Mouse (Mus musculus): ENCODE measurements at regions not wholly inside any gene's neighbourhood (a gene's known extent, or its start where the extent isn't known, plus 50 kb on each side); places are given as distances from the start of the nearest gene placed in this dataset.

- DNase-seq (ENCODE audit: low spot score) = no peak
Measured at GRCm38 (mm10) chr3:149498765-149499164, 508.4 kb upstream of the Adgrl2 start.

GRCm38 (mm10) chr3:149496829-149497471, 506.6 kb upstream of the Adgrl2 start:
- no peak for DNase-seq (ENCODE audit: low spot score)

DNA sequence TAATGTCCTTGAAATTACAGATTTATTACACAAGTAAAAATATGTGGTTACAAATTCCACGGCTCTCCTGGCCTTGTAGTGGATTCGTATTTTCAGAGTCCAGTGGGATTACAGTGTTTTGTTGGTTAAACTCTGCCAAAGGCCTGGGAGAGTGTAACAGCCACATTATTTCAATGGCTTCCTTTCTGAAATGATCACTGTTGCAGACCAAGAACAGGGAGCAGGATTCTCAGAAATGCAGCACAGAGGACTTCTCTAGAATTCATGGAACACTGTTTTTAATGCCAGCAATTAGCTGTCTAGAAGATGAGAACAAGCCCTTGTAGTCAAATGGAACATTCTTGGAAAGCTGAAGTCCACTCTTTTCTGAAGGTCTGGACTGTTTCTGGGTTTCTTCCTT, 505.8 kb upstream of the Adgrl2 start:
- no peak for DNase-seq (ENCODE audit: low spot score)

GRCm38 (mm10) chr3:149488147-149488546, 497.8 kb upstream of the Adgrl2 start:
- DNase-seq (ENCODE audit: low spot score) = no peak

- no peak for DNase-seq (ENCODE audit: low spot score)
Measured at GRCm38 (mm10) chr3:149485406-149485805, 495.1 kb upstream of the Adgrl2 start.

DNA sequence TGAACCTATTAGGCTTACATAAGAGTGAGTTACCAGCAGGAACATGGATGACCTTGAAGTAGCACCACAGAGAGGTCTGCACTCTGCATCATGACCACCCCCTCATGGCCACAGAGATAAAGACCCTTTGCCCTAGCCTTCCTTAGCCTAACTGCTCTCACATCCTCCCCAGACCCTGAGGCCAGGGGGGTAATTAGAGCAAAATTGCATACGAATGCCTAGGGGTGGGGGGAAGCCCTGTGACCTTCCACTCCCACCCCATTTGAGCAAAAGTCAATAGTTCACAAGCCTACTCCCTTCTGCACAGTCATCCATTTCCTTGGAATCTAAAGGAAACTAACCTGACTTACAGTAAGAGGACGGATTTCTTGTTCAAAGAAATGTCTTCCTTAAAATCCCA, 494.0 kb upstream of the Adgrl2 start:
- no peak for DNase-seq (ENCODE audit: low spot score)

DNA sequence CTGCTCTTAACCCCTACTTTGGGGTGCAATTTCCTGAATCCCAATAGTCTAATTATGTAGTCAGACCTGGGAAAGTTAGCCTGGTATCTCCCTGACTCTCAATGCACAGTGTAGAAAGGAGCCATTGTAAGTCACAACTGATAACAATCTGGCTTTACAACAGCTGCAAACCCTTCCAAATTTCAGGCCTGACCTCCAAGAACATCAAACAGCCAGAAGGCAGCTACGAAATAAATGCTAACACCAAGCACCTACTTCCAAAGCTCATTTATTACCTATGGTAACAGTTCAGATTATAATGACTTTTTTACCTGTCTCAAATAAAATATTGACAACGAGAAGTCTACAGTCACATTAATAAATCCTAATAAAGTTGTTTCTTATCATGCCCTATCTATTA, 485.8 kb upstream of the Adgrl2 start:
- no peak for DNase-seq (ENCODE audit: low spot score)

GRCm38 (mm10) chr3:149466973-149467372, 476.6 kb upstream of the Adgrl2 start:
- DNase-seq (ENCODE audit: low spot score) = no peak

DNA sequence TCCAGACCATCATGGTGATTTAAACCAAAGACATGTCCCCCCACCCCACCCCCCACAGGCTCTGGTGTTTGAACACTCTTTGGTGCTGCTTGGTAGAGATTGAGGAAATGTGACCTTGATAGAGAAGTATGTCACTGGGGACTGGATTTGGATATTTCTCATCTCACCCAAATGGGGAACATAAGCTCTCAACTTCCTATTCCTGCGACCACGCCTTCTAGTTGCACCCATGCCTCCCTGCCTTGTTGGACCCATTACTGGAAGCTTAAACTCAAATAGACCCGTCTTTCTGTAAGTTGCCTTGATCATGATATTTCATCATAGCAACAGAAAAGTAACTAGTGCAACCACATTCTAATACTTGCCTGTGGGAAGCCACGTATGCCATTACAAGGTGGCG, 474.2 kb upstream of the Adgrl2 start:
- DNase-seq (ENCODE audit: low spot score) = no peak

DNA sequence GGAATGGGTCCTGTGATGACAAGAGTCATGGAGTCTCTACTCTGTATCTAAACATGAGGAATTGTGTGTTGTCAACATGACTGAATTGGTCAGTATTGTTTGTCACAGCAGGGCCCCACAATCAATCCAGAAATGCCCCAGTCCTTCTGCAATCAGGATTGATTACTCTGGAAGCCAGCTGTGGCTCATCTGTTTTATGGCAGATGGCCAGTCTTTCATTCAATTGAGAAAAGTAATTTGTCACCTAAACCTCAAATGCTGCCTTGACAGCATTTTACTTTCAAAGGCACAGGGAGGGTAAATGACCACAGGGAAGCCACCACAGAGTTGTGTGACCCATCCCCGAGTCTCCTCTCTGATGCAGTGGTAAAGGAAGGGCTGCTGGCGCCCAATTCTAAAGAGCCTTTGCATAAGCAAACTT, 471.8 kb upstream of the Adgrl2 start:
- no peak for DNase-seq (ENCODE audit: low spot score)

DNA sequence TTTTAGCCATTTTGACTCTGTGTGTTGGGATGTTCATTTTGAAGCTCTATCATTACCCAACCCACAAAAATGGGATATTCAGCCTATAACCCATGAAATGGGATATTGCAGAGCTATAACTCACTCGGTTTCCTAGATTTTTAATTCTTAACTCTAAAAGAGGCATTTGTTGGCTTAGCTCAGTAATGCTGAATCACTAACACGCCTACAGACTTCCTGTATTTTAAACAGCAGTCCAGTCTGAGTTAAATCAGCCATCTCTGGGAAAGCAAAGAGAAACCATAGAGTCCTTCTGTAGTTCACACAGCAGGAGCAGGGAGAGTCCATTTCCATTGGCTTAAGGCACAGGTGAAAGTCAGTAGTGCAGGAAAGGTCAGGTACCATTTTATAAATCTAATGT, 471.3 kb upstream of the Adgrl2 start:
- DNase-seq (ENCODE audit: low spot score) = no peak

- no peak for DNase-seq (ENCODE audit: low spot score)
Measured at GRCm38 (mm10) chr3:149449376-149449775, 459.0 kb upstream of the Adgrl2 start.

- no peak for DNase-seq (ENCODE audit: low spot score)
Measured at GRCm38 (mm10) chr3:149445991-149446564, 455.7 kb upstream of the Adgrl2 start.

- peak; percentile 10 for DNase-seq (ENCODE audit: low spot score)
Measured at GRCm38 (mm10) chr3:149444854-149445577, 454.7 kb upstream of the Adgrl2 start.

GRCm38 (mm10) chr3:149444377-149444776, 454.0 kb upstream of the Adgrl2 start:
- no peak for DNase-seq (ENCODE audit: low spot score)

DNA sequence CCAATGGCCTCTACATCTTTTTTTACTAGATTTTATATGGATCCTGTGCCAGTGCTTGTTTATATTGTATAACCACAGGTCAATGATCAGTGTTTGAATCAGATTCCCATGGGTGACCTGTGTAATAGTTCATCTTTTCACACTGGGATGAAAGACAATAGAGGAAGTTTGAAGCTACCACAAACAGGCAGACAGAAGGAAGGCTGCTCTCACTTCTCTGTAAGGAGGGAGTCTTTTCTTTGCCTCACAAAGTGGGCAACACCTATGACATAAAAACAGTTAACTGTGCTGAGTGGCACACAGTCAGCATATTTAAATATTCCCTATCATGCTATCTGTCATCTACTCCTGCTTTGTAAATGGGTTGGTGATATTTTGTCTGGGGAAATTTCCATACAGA, 450.9 kb upstream of the Adgrl2 start:
- no peak for DNase-seq (ENCODE audit: low spot score)

GRCm38 (mm10) chr3:149437763-149438162, 447.4 kb upstream of the Adgrl2 start:
- DNase-seq (ENCODE audit: low spot score) = no peak

DNA sequence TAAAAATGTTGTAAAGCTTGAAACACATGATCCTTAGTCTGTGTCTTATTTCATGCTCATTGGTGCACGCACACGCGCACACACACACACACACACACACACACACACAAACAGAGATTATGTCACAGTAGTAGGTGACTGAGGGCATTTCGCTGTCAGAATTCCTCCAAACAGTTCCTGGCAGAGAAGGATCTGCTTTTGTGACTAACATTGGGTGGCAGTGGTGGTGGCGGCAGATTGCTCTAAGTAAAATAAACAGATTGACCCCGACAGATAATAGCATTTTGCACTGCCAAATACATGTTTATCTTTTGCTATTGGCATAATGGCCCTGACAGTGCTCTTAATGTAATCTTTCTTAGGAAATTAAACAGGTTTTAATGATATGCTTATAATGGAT, 446.6 kb upstream of the Adgrl2 start:
- DNase-seq (ENCODE audit: low spot score) = no peak

- DNase-seq (ENCODE audit: low spot score) = peak; percentile 16
Measured at GRCm38 (mm10) chr3:149436420-149436819, 446.1 kb upstream of the Adgrl2 start.

DNA sequence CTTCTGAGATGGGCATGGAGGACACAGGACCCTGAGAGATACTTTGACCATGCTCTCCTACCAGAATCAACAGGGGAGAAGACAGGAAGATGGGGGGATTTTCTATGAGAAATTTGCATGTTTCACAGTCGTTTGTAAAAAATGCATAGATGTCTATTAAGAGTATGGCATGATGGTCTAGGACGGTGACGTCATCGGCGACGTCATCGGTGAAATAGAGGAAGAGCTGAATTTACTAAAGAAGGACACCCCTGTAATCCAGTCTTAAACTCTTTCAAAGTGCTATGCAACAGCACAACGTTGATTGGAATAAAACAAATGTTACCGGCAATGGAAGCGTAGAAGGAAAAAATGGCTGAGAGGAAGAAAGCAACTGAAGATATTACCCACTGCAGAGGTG, 441.4 kb upstream of the Adgrl2 start:
- no peak for DNase-seq (ENCODE audit: low spot score)

DNA sequence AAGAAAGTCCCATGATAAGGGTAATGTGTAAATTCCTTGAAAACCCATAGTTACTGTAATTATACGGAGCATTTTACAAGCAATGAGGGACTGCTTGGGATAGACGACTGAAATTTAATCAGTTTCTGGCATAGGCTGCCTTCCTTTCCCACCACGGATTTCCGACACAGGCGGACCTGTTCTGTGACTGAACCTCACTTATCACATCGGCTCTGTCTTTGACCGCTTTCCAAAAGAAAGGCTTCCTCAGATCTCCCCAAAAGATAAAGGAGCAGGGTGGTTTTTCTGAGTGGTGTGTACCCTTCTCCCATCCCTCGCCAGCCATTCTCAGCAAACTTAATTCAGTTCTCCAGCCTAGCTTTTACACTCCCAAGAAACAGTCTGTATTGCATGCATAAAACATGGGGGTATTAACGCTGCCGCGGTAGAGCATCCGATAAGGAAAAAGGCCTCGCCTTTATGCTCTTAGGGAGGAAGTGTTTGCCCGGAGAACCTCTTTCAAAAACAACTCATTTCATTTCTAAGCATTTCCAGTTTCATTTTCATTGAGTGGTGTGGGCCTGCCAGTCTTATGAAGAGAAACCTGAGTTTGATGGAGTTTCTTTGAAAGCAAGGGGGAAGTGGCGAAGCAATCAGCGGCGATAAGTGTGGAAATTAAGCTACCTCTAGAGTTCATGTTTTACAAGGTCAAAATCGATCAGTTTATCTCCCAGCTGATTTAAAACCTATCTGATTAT, 435.8 kb upstream of the Adgrl2 start:
- DNase-seq (ENCODE audit: low spot score) = no peak

GRCm38 (mm10) chr3:149424306-149424705, 434.0 kb upstream of the Adgrl2 start:
- no peak for DNase-seq (ENCODE audit: low spot score)

DNA sequence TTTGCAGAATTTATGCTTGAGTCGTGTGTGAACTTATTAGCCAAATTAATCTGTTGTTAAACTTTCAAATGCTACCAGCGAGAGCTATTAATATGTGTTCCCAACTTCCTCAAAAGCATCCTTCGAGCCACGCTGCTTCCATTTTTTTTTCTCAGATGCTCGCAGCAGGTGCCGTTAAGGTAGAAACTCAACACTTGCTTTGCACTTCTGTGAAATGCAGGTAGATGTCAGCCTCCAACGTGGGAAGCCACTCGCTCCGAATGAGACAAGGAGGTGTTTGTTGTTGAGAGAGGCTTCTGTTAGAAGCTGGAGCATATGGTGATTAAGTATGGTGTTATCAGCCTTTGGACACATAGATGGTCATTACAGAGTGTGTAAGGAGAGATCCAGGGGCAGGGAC, 433.1 kb upstream of the Adgrl2 start:
- DNase-seq (ENCODE audit: low spot score) = no peak
